Mouse (Mus musculus) liver, adult 2 months (tissue): Measurements from ENCODE around the gene Ccdc87. TPM values are rescaled to one million over a fixed set of nuclear protein-coding genes. Genes with fewer than 3 reads are reported as not detected.
"Not testable (repeated sequence)": the region's sequence is repeated elsewhere in the genome, so short reads cannot be mapped to it uniquely, and the experiment has no call there.

Experiments
- DNase-seq: peaks from one replicate; pipeline ENCODE4 v3.0.0-alpha.2; 2011; ENCODE audit warnings: low read depth, low spot score; ENCODE audit errors: extremely low read depth
- H3K27ac ChIP-seq: fragments of 200-500 bp; replicated peaks from 2 replicates; pipeline ENCODE4 v1.5.1; 2012; ENCODE audit warnings: low read depth, mild to moderate bottlenecking, control low read depth, inconsistent platforms, low read length; ENCODE audit not compliant: insufficient read depth
- H3K27me3 ChIP-seq: fragments of 200-500 bp; 2 replicates; pipeline ENCODE4 v1.6.1; 2012; ENCODE audit warnings: mild to moderate bottlenecking, moderate library complexity, low read length, inconsistent platforms; ENCODE audit not compliant: control insufficient read depth, insufficient read depth
- H3K36me3 ChIP-seq: fragments of 200-500 bp; 2 replicates; pipeline ENCODE4 v1.6.1; 2012; ENCODE audit warnings: low read length, inconsistent platforms; ENCODE audit not compliant: control insufficient read depth, insufficient read depth
- H3K4me1 ChIP-seq: fragments of 200-500 bp; 2 replicates; pipeline ENCODE4 v1.6.1; 2011; ENCODE audit warnings: low read length; ENCODE audit not compliant: control insufficient read depth, insufficient read depth
- H3K4me3 ChIP-seq: fragments of 200-500 bp; 2 replicates; pipeline ENCODE4 v1.5.1; 2011; ENCODE audit warnings: low read depth, mild to moderate bottlenecking, control low read depth, low read length, moderate library complexity; ENCODE audit not compliant: insufficient read depth
- H3K79me2 ChIP-seq: fragments of 200-500 bp; 2 replicates; pipeline ENCODE4 v1.6.1; 2012; ENCODE audit warnings: inconsistent platforms, mild to moderate bottlenecking, low read length, moderate library complexity; ENCODE audit not compliant: control insufficient read depth, insufficient read depth
- H3K9ac ChIP-seq: fragments of 200-500 bp; 2 replicates; pipeline ENCODE4 v1.6.1; 2012; ENCODE audit warnings: low read depth, mild to moderate bottlenecking, control low read depth, inconsistent platforms, low read length
- CTCF ChIP-seq: fragments of 200-500 bp; IDR thresholded peaks from 2 replicates; pipeline ENCODE4 v1.5.1; 2011; ENCODE audit warnings: low read depth, low read length, control low read depth
- POLR2A ChIP-seq: fragments of 200-500 bp; IDR thresholded peaks from 2 replicates; pipeline ENCODE4 v1.6.1; 2011; ENCODE audit warnings: low read length, control low read depth; ENCODE audit not compliant: insufficient read depth; ENCODE audit errors: extremely low read depth
- WGBS: fragments of 180-500 bp; shearing (Covaris S2); methylation state at CpG from one replicate; pipeline ENCODE4 v1.1.7; 2018; 5-methylcytosine and 5-hydroxymethylcytosine counted together
- polyA plus RNA-seq: library from polyadenylated mRNA; depleted of rRNA; stranded (reverse); fragments of >200 nt; gene quantifications from 2 replicates; pipeline ENCODE4 v1.2.3, GENCODE M21; 2012
- total RNA-seq: library from RNA; depleted of rRNA; stranded (reverse); fragments of >200 nt; gene quantifications from 2 replicates; pipeline ENCODE4 v1.2.3, GENCODE M21; 2014

Gene Ccdc87
- total and polyA plus RNA-seq, 2 experiments = not detected

- Histone ChIP-seq H3K4me1 (0 out of 2 replicates have a peak, but pooled peaks cover 2% of the 10 kb centered on the region), H3K27ac (no peak overlapping the region), H3K36me3 (peaks cover 5% of the 10 kb centered on the region; the same call in 1 of the 2 replicates), H3K9ac (no peak overlapping the region), H3K27me3 (0 out of 2 replicates have a peak, but pooled peaks cover 2% of the 10 kb centered on the region), H3K79me2 (no peaks in the 10 kb centered on the region), H3K4me3 (no peak overlapping the region)
- 84% methylated on average over 6 of the region's 6 CpGs for WGBS
- DNase-seq = no peak
- TF ChIP-seq CTCF = no peak
- TF ChIP-seq POLR2A = no peak
Measured at GRCm38 (mm10) chr19:4863048-4863447, 23.9 kb downstream of the Ccdc87 start.

DNA sequence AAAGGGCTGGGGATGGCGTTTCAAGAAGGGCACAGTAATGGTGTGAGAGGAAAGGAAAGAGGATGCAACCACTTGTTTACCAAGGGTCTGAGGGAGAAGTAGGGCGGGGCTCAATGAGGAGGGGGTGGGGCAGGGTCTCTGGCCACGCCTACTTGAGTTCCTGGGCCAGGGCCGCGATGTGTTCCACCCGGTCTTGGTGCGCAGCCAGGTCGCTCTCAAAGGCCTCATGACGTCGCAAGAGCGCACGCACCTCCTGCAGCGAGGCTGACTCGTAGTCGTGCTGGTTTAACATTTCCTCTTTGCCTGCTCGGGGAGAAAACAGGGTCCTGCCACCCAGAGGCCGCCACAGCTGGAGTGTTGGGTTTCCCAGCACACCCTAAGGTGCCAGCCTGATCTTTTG, 26.0 kb downstream of the Ccdc87 start:
- Histone ChIP-seq H3K9ac (no peak overlapping the region), H3K27ac (no peak overlapping the region), H3K4me3 (no peak overlapping the region), H3K36me3 (0 out of 2 replicates have a peak, but pooled peaks cover 1% of the 10 kb centered on the region), H3K27me3 (0 out of 2 replicates have a peak, but pooled peaks cover 2% of the 10 kb centered on the region), H3K4me1 (0 out of 2 replicates have a peak, but pooled peaks cover 2% of the 10 kb centered on the region), H3K79me2 (no peaks in the 10 kb centered on the region)
- DNase-seq = no peak
- TF ChIP-seq POLR2A = no peak
- no peak for TF ChIP-seq CTCF
- 6% methylated on average over 17 of the region's 17 CpGs for WGBS

- H3K27me3 ChIP-seq, H3K4me3 ChIP-seq, H3K36me3 ChIP-seq, H3K79me2 ChIP-seq, H3K9ac ChIP-seq, H3K27ac ChIP-seq, DNase-seq, H3K4me1 ChIP-seq: not testable (repeated sequence)
- WGBS = 88% methylated on average over 1 of the region's 1 CpGs
Measured at GRCm38 (mm10) chr19:4874613-4875012, 35.4 kb downstream of the Ccdc87 start.

DNA sequence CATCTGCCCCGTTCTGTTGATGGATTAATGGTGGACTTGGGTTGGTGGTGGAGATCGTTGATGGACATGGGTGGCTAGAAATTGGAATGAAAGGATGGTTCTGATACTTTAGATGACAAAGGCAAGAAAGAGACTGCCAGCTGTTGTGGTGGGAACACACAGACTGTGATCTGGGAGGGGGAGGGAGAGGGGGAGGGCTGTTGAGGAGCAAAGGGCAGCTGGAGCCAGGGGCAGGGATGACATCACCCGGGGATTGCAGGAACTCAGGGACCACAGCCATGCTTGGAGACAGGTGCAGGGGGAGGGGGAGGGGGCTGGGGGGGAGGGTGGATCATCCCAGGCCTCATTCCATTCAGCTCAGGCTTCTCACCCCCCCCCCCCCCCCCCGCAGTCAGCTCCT, 37.1 kb downstream of the Ccdc87 start:
- peaks cover 4% of the 10 kb centered on the region for H3K79me2 ChIP-seq
- peaks cover 6% of the 10 kb centered on the region for H3K4me1 ChIP-seq
- H3K27me3 ChIP-seq = no peaks in the 10 kb centered on the region
- TF ChIP-seq POLR2A (no peak), CTCF (no peak)
- no peak overlapping the region for H3K27ac ChIP-seq
- H3K36me3 ChIP-seq = no peaks in the 10 kb centered on the region
- no peak overlapping the region for H3K9ac ChIP-seq
- WGBS = 51% methylated on average over 4 of the region's 4 CpGs
- no peak overlapping the region for H3K4me3 ChIP-seq
- DNase-seq = no peak

DNA sequence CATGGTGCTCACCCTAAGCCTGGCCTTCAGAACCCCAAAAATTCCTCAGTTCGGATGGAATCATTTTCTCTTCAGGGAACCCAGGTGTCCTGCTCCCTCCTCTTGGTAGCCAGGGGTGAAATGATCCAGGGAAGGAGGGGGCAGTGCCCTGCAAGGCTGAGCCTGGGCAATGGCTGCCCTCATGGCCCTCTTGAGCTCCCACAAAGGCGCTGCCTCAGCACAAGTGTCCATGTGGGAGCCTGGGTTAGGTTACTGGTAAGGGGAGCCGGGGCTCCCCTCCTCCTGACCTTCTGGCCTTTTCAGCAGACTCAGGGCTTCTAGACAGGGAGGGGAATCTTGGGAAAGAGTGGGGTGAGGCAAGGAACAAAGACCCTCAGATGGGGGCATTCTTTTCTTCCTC, 37.6 kb downstream of the Ccdc87 start:
- 76% methylated on average over 3 of the region's 3 CpGs for WGBS
- TF ChIP-seq CTCF (no peak), POLR2A (no peak)
- no peak overlapping the region for H3K9ac ChIP-seq

GRCm38 (mm10) chr19:4877785-4878184, 38.6 kb downstream of the Ccdc87 start, which contains the start of gene Actn3:
Gene Actn3 (minus strand): TSS chr19:4877909.
- Histone ChIP-seq H3K79me2 (peaks cover 4% of the 10 kb centered on the region), H3K27ac (no peak within 1 kb of the TSS), H3K9ac (peak within 1 kb of the TSS; percentile 98), H3K4me3 (peak within 1 kb of the TSS; percentile 99), H3K36me3 (no peaks in the 10 kb centered on the region), H3K4me1 (peaks cover 6% of the 10 kb centered on the region), H3K27me3 (no peaks in the 10 kb centered on the region)
- 10% methylated on average over 17 of the region's 17 CpGs for WGBS
- DNase-seq = no peak
- TF ChIP-seq POLR2A (no peak), CTCF (no peak)

More for the DNA sequence above, 37.6 kb downstream of the Ccdc87 start:
- no peaks in the 10 kb centered on the region for H3K36me3 ChIP-seq
- no peak overlapping the region for H3K4me3 ChIP-seq
- no peaks in the 10 kb centered on the region for H3K27me3 ChIP-seq
- no peak for DNase-seq
- H3K4me1 ChIP-seq = peaks cover 6% of the 10 kb centered on the region
- no peak overlapping the region for H3K27ac ChIP-seq
- peaks cover 4% of the 10 kb centered on the region for H3K79me2 ChIP-seq
